In the genomic region with DNA sequence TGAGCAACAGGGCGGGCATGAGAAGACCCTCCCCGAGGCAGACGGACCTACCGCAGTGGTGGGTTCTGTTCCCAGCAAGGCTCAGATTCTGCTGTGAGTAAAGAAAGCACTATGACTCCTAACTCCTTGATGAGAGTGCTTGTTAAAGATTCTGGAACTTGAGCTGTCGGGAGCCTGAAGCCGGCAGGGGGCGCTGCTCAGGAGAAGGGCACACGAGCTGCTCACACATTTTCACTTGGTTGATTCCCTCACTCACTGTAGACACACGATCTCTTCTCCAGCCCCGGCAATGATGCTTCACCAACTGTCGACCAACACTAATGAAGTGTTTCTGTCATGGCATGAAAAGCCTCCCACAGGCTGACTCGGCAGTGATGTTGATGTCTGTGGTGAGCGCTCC, we compare ENCODE assay signal across 8 mouse cellular contexts.
DNase-seq lines count a peak whose midpoint lies in the region; ATAC-seq lines count a peak whose summit lies in the region.

No protein-coding gene starts in this region.

- DNase-seq in cerebellum, adult 11 months, result peak; percentile 10
- DNase-seq in R1 (ENCODE audit: low read depth, low spot score), result peak; percentile 68
- DNase-seq in cerebellum, postnatal 25 days, result peak; percentile 54 to 74
- peak; percentile 13 for DNase-seq in gastrocnemius, postnatal 25 days
- DNase-seq in layer of hippocampus, postnatal 10 days (ENCODE audit: low spot score in 2 of 2), result peak; percentile 74 to 79
- DNase-seq in spleen, postnatal 4 days (ENCODE audit: low spot score in 2 of 2), result peak; percentile 29 to 73

- no peak for ATAC-seq in cerebellum, adult (ENCODE audit: insufficient number of reproducible peaks, low FRiP score, low TSS enrichment)
- peak; percentile 84 for ATAC-seq in megakaryocyte, adult 5-6 weeks (ENCODE audit: poor library complexity, severe bottlenecking)

Comparison
In these comparisons a context has a peak if more than half of its experiments do, and no peak if none do; other contexts are left out.
1. DNase-seq: peak in every context shown above with its lines; median percentile 76 in layer of hippocampus, postnatal 10 days; 68 in R1; 64 in cerebellum, postnatal 25 days; 51 in spleen, postnatal 4 days; 13 in gastrocnemius, postnatal 25 days; 10 in cerebellum, adult 11 months.